Mouse (Mus musculus): ENCODE results near the gene Olfr597.
"Not testable (repeated sequence)": the region's sequence is repeated elsewhere in the genome, so short reads cannot be mapped to it uniquely, and the experiment has no call there.

Gene Olfr597

DNA sequence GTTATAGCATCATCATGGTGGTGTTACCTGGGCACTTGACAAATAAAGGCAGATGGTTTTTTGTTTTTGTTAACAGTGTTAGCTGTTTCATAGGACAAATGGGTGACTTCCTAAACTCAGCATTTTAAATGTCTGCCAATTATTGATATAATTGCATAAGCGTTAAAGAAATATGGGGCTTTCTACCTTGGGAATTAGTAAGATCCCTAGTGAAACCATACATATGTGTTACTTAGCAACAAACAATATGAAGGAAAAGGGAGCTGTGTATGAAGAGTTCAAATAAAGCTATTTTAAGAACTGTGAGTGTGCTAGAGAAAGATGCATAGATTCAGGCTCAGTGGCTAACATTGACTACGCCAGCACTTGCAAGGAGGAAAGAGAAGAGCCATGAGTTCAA is at the start of gene Olfr597:
TSS of gene Olfr597 (plus strand) at position 301 of the 400 bp plus-strand sequence.
- not testable (repeated sequence) for DNase-seq

DNA sequence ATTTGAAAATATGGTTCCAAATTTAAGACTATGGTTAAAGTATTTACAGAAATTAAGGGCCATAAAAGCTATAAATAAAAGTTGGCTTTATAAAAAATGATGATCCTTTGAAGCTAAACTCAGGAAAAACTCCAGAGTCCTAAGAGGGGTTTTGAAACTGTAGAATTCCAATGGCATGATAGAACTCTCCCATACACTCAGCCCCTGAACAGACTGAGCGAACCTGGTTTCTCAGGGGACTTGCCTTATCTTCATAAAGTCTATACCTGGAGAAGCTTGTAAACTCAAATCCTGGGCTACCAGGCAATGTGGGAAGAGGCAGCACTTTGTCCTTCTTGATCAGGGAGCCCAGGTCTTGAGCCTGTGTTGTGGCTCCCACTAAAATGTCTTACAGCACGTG is 10.8 kb upstream of the Olfr597 start, which contains the start of gene Olfr596:
TSS of gene Olfr596 (plus strand) at position 301 of the 400 bp plus-strand sequence.
- DNase-seq: not testable (repeated sequence)

DNA sequence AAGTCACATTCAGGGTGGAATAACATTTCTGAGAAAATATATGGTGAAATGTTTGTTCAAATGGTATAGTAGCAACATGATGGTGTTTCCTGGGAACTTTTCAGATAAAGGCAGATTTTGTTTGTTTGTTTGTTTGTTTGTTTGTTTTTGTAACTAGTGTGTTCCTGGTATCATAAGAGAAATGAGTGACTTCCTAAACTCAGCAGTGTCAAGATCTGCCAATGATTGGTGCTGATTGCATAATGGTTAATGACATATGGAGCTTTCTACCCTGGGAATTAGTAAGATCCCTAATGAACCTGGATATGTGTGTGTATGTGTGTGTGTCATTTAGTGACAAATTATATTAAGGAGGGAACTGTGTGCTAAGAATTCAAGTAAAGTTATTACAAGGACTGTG is 7.2 kb downstream of the Olfr597 start, which contains the start of gene Olfr598:
TSS of gene Olfr598 (plus strand) at position 301 of the 400 bp plus-strand sequence.
- DNase-seq: no peak

DNA sequence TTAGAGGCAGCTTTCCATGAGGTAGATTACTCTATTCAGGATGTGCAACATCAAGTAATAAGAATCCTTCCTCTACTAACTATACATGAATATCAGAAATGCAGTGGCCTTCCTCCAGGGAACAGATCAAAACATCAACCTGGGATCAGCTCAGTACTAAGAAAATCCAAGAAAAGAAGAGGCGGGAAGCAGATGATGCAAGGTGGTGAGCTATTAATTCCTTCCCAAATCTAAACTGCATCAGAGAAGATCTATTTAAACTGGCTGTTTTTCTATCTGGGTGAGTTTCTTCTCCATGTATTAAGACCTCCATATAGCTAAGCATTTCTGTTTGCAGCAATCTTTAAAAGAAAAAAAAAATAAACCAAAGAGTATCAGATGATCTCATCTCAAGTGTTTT is 19.5 kb downstream of the Olfr597 start, which contains the start of gene Olfr599:
TSS of gene Olfr599 (plus strand) at position 301 of the 400 bp plus-strand sequence.
- no peak for DNase-seq

DNA sequence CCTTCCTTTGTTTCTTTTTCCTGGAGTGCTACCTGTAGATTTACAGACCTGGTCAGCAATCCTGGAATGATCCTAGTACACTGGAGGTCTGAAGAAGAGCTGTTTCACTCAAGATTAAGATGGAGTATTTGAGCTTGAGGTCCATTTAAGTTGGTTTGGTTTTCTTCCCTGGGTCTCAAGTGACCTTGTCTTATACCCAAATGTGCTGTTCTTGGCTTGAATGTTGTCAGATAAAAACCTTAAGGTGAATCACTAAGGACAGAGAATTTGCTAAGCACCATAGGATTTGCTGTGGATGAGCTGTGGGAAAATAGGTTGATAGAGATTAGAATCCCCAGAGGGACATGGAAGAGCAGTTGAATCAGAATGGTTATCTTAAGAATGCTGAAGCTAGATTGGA is 33.5 kb downstream of the Olfr597 start, which contains the start of gene Olfr600:
TSS of gene Olfr600 (minus strand) at position 101 of the 400 bp plus-strand sequence.
- no peak for DNase-seq

DNA sequence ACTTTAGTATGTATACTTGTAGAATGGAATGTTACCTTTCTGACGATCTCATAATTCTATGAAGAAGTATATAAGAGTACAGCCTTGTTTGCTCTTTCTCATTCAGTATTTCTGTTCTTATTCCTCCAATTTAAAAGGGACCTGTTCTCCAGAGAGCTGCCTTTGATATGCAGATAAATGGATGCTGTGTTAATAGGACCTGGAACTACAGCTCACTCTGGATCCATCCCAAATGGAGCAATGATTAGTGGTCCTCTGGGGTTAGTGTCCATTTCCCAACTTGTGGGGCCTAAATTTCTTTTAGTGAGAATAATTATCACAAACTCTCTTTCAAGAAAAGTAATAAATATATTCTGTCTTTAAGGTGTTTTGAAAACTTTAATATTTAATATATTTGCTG is 46.4 kb downstream of the Olfr597 start, which contains the start of gene Olfr601:
TSS of gene Olfr601 (minus strand) at position 101 of the 400 bp plus-strand sequence.
- no peak for DNase-seq

Data from cerebellum, adult 8-10 months (tissue).